Mouse (Mus musculus) cerebellum, adult (tissue): Measurements from ENCODE around the gene Snx30.
A peak's percentile ranks its signal among the peaks of the same experiment; 100 is the strongest.
"Not testable (repeated sequence)": the region's sequence is repeated elsewhere in the genome, so short reads cannot be mapped to it uniquely, and the experiment has no call there.

ENCODE experiments used
- ATAC-seq: cut with Nextera tagmentation; 2 replicates; pipeline ENCODE4 v1.9.2; 2017; ENCODE audit warnings: mild to moderate bottlenecking, moderate library complexity, mixed read lengths; ENCODE audit not compliant: insufficient number of reproducible peaks, low FRiP score, low TSS enrichment

Snx30 gene

GRCm38 (mm10) chr4:59793626-59794025 is 12.0 kb upstream of the Snx30 start:
- ATAC-seq: not testable (repeated sequence)

- no peak for ATAC-seq
Observed at GRCm38 (mm10) chr4:59794116-59794515, 11.5 kb upstream of the Snx30 start.

- no peak for ATAC-seq
Observed at GRCm38 (mm10) chr4:59795788-59796455, 9.7 kb upstream of the Snx30 start.

GRCm38 (mm10) chr4:59800181-59800580 is 5.5 kb upstream of the Snx30 start:
- ATAC-seq: no peak

GRCm38 (mm10) chr4:59801489-59801888 is 4.2 kb upstream of the Snx30 start, which contains the start of gene Inip:
Gene Inip, minus strand, starts transcription at chr4:59801589.
- ATAC-seq: no peak

- ATAC-seq: no peak
Observed at GRCm38 (mm10) chr4:59802107-59802506, 3.5 kb upstream of the Snx30 start.

GRCm38 (mm10) chr4:59802792-59803191 is 2.8 kb upstream of the Snx30 start:
- ATAC-seq: no peak

GRCm38 (mm10) chr4:59803358-59803757 is 2.3 kb upstream of the Snx30 start:
- ATAC-seq: no peak

- no peak for ATAC-seq
Observed at GRCm38 (mm10) chr4:59804754-59805153, 886 bp upstream of the Snx30 start.

- ATAC-seq: peak; percentile 26; the same call in 1 of the 2 replicates
Observed at GRCm38 (mm10) chr4:59805968-59806878, 583 bp downstream of the Snx30 start.

- no peak for ATAC-seq
Observed at GRCm38 (mm10) chr4:59806879-59807195, 1.2 kb downstream of the Snx30 start.

GRCm38 (mm10) chr4:59807521-59807920 is 1.9 kb downstream of the Snx30 start:
- ATAC-seq: no peak

- ATAC-seq: no peak
Observed at GRCm38 (mm10) chr4:59808396-59808795, 2.8 kb downstream of the Snx30 start.

GRCm38 (mm10) chr4:59814094-59814493 is 8.5 kb downstream of the Snx30 start:
- no peak for ATAC-seq

GRCm38 (mm10) chr4:59815121-59815810 is 9.6 kb downstream of the Snx30 start:
- no peak for ATAC-seq

GRCm38 (mm10) chr4:59816016-59816415 is 10.4 kb downstream of the Snx30 start:
- no peak for ATAC-seq

GRCm38 (mm10) chr4:59816477-59816876 is 10.8 kb downstream of the Snx30 start:
- ATAC-seq: no peak

GRCm38 (mm10) chr4:59817790-59818189 is 12.2 kb downstream of the Snx30 start:
- no peak for ATAC-seq

- no peak for ATAC-seq
Observed at GRCm38 (mm10) chr4:59818498-59818897, 12.9 kb downstream of the Snx30 start.

- 0 out of 2 replicates have a peak, but pooled peaks have one; percentile 49 for ATAC-seq
Observed at GRCm38 (mm10) chr4:59819054-59819472, 13.4 kb downstream of the Snx30 start.

GRCm38 (mm10) chr4:59819477-59820022 is 13.9 kb downstream of the Snx30 start:
- ATAC-seq: no peak
